Mouse (Mus musculus): Measurements from ENCODE around the gene Tmem94. TPM values are rescaled to one million over a fixed set of nuclear protein-coding genes. Genes with fewer than 3 reads are reported as not detected.
"Not testable (repeated sequence)": the region's sequence is repeated elsewhere in the genome, so short reads cannot be mapped to it uniquely, and the experiment has no call there.

Gene Tmem94
- polyA plus RNA-seq, 1 experiment, result 14.3 TPM

DNA sequence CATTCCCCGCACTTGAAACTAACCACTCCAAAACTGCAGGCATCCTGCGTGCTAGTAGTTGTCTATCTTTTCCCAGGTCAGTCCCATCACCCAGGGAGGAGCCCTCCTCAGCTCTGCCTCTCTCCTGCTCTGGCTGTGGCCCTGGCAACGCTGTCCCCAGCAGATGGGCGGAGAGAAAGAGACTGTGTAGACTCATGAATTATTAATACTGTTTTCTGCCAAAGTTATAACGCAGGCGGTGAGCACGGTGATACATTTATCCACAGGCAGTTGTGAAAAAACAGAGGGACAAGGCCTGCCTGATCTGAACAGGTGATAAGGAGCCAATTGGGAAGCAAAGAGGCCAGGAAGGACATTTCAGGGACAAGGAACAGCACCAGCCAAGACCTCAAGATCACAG is 12.6 kb upstream of the Tmem94 start:
- no peaks in the 10 kb centered on the region for H3K36me3 ChIP-seq (ENCODE audit: control insufficient read depth, insufficient read depth)
- no peaks in the 10 kb centered on the region for H3K79me2 ChIP-seq (ENCODE audit: control insufficient read depth, insufficient read depth)
- no peak overlapping the region for H3K4me3 ChIP-seq (ENCODE audit: insufficient read depth, poor library complexity, severe bottlenecking)
- H3K27me3 ChIP-seq (ENCODE audit: control insufficient read depth, insufficient read depth, insufficient read length), result no peaks in the 10 kb centered on the region
- H3ac ChIP-seq (ENCODE audit: control insufficient read depth, insufficient read length, low read depth), result no peak overlapping the region
- H3K79me3 ChIP-seq (ENCODE audit: low read depth), result no peaks in the 10 kb centered on the region
- TF ChIP-seq MYOD1 (IDR thresholded peaks at IDR 0.05; ENCODE audit: control insufficient read depth, insufficient read length, low read depth), result no peak
- TF ChIP-seq FOSL1 (IDR thresholded peaks at IDR 0.05; ENCODE audit: insufficient read depth, low read length, poor library complexity, severe bottlenecking), result no peak
- TF ChIP-seq CTCF (IDR thresholded peaks at IDR 0.05; ENCODE audit: control insufficient read depth, insufficient read depth, insufficient read length), result no peak
- TF ChIP-seq MAX (IDR thresholded peaks at IDR 0.05), result no peak
- no peak for TF ChIP-seq MYOG (IDR thresholded peaks at IDR 0.05; ENCODE audit: control insufficient read depth, extremely low read depth, insufficient read length)
- no peak for TF ChIP-seq CEBPB (IDR thresholded peaks at IDR 0.05; ENCODE audit: low read depth)
- no peak for TF ChIP-seq USF1 (IDR thresholded peaks at IDR 0.05; ENCODE audit: low read depth)

DNA sequence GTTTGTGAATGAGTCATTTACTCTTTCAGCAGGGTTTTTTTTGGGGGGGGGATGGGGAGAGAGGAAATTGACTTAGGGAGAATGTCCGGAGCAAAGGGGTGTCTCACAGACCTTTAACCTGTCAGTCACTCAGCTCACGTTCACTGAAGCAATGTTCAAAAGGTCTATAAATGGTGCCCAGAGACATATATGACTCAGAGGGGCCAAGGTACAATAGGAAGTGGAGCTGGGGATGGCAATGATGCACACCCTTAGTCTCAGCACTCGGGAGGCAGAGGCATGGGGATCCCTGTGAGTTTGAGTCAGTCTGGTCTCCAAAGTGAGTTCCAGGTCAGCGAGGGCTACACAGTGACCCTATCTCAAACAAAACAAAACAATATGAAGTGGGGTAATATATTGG is 11.7 kb upstream of the Tmem94 start:
- Histone ChIP-seq H3K27me3 (ENCODE audit: control insufficient read depth, insufficient read depth, insufficient read length) (no peaks in the 10 kb centered on the region), H3K79me3 (ENCODE audit: low read depth) (no peaks in the 10 kb centered on the region), H3ac (ENCODE audit: control insufficient read depth, insufficient read length, low read depth) (no peak overlapping the region), H3K4me3 (ENCODE audit: insufficient read depth, poor library complexity, severe bottlenecking) (no peak overlapping the region), H3K79me2 (ENCODE audit: control insufficient read depth, insufficient read depth) (no peaks in the 10 kb centered on the region), H3K36me3 (ENCODE audit: control insufficient read depth, insufficient read depth) (no peaks in the 10 kb centered on the region)
- TF ChIP-seq FOSL1 (IDR thresholded peaks at IDR 0.05; ENCODE audit: insufficient read depth, low read length, poor library complexity, severe bottlenecking) (no peak), MAX (IDR thresholded peaks at IDR 0.05) (no peak), CEBPB (IDR thresholded peaks at IDR 0.05; ENCODE audit: low read depth) (no peak), USF1 (IDR thresholded peaks at IDR 0.05; ENCODE audit: low read depth) (no peak), MYOG (IDR thresholded peaks at IDR 0.05; ENCODE audit: control insufficient read depth, extremely low read depth, insufficient read length) (no peak), MYOD1 (IDR thresholded peaks at IDR 0.05; ENCODE audit: control insufficient read depth, insufficient read length, low read depth) (no peak), CTCF (IDR thresholded peaks at IDR 0.05; ENCODE audit: control insufficient read depth, insufficient read depth, insufficient read length) (no peak)

DNA sequence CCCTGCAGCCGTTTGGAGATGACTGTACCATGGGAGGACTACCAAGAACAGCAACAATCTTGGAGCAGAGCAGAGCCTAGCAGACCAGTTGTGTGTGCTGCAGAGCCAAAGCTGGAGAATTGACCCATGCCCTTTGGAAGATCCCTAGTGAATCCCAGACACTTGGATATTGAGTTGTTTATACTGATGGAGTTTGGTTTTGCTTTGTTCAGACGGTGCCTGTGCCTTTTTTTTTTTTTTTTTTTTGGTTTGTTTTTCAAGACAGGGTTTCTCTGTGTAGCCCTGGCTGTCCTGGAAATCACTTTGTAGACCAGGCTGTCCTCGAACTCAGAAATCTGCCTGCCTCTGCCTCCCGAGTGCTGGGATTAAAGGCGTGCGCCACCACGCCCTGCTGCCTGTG is 3.1 kb upstream of the Tmem94 start:
- H3K79me2 ChIP-seq (ENCODE audit: control insufficient read depth, insufficient read depth), result peaks cover 17% of the 10 kb centered on the region
- not testable (repeated sequence) for H3K79me3 ChIP-seq (ENCODE audit: low read depth); H3K36me3 ChIP-seq (ENCODE audit: control insufficient read depth, insufficient read depth); H3K27me3 ChIP-seq (ENCODE audit: control insufficient read depth, insufficient read depth, insufficient read length); H3ac ChIP-seq (ENCODE audit: control insufficient read depth, insufficient read length, low read depth); H3K4me3 ChIP-seq (ENCODE audit: insufficient read depth, poor library complexity, severe bottlenecking)

DNA sequence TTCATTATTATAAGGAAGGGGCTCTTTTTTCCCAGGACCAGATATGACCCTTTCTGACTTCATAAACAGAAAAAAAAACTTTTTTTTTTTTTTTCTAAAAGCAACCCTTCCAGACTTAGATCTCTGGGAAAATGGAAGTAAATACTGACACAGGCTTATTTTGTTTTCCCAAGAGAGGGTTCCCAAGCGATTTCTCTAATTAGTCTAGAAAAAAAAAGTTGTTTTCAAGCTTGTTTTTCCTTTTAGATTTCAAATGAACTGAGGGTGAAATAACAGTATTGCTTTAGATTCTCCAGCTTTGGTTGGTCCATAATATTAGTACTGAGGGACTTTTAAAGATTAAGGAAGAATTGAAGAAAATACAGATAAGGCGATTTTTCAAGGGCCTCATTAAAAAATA is 535 bp upstream of the Tmem94 start:
- Histone ChIP-seq H3K27me3 (ENCODE audit: control insufficient read depth, insufficient read depth, insufficient read length) (no peaks in the 10 kb centered on the region), H3K79me3 (ENCODE audit: low read depth) (no peaks in the 10 kb centered on the region), H3ac (ENCODE audit: control insufficient read depth, insufficient read length, low read depth) (no peak overlapping the region), H3K4me3 (ENCODE audit: insufficient read depth, poor library complexity, severe bottlenecking) (no peak overlapping the region), H3K36me3 (ENCODE audit: control insufficient read depth, insufficient read depth) (no peaks in the 10 kb centered on the region), H3K79me2 (ENCODE audit: control insufficient read depth, insufficient read depth) (peaks cover 26% of the 10 kb centered on the region)
- TF ChIP-seq MYOG (IDR thresholded peaks at IDR 0.05; ENCODE audit: control insufficient read depth, extremely low read depth, insufficient read length) (no peak), CTCF (IDR thresholded peaks at IDR 0.05; ENCODE audit: control insufficient read depth, insufficient read depth, insufficient read length) (no peak), MAX (IDR thresholded peaks at IDR 0.05) (no peak), MYOD1 (IDR thresholded peaks at IDR 0.05; ENCODE audit: control insufficient read depth, insufficient read length, low read depth) (no peak), USF1 (IDR thresholded peaks at IDR 0.05; ENCODE audit: low read depth) (no peak), FOSL1 (IDR thresholded peaks at IDR 0.05; ENCODE audit: insufficient read depth, low read length, poor library complexity, severe bottlenecking) (no peak), CEBPB (IDR thresholded peaks at IDR 0.05; ENCODE audit: low read depth) (no peak)

DNA sequence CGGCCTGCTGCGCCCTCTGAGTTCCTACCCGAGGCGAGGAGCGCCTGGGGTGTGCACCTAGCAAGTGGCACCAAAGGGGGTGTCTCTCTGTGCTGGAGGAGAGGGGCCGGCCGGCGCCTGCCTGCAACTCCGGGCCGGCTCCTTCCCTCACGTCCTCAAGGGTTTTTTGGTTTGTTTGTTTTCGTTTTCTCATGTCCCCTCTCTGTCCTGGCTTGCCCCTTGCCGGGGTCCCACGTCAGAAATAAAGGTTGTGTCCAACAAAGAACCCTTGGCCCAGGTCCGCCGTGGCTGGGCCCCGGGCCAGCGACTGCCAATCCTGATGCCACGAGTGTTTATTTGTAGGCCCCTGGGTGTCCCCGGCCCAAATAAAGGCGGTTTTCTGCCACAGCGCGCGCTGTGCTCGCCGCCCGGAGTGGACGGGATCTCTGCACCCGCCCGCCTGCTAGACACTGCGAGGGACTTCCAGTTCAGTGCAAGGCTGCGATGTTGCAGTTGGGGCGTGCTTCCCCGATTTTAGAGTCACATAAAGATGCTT is 441 bp downstream of the Tmem94 start:
- Histone ChIP-seq H3K36me3 (ENCODE audit: control insufficient read depth, insufficient read depth) (no peaks in the 10 kb centered on the region), H3ac (ENCODE audit: control insufficient read depth, insufficient read length, low read depth) (peak overlapping the region; percentile 35), H3K27me3 (ENCODE audit: control insufficient read depth, insufficient read depth, insufficient read length) (no peaks in the 10 kb centered on the region), H3K79me2 (ENCODE audit: control insufficient read depth, insufficient read depth) (peaks cover 26% of the 10 kb centered on the region), H3K79me3 (ENCODE audit: low read depth) (no peaks in the 10 kb centered on the region), H3K4me3 (ENCODE audit: insufficient read depth, poor library complexity, severe bottlenecking) (peak overlapping the region; percentile 74)
- TF ChIP-seq FOSL1 (IDR thresholded peaks at IDR 0.05; ENCODE audit: insufficient read depth, low read length, poor library complexity, severe bottlenecking) (no peak), MYOD1 (IDR thresholded peaks at IDR 0.05; ENCODE audit: control insufficient read depth, insufficient read length, low read depth) (no peak), CTCF (IDR thresholded peaks at IDR 0.05; ENCODE audit: control insufficient read depth, insufficient read depth, insufficient read length) (no peak), CEBPB (IDR thresholded peaks at IDR 0.05; ENCODE audit: low read depth) (no peak), MYOG (IDR thresholded peaks at IDR 0.05; ENCODE audit: control insufficient read depth, extremely low read depth, insufficient read length) (no peak), MAX (IDR thresholded peaks at IDR 0.05) (no peak), USF1 (IDR thresholded peaks at IDR 0.05; ENCODE audit: low read depth) (no peak)

DNA sequence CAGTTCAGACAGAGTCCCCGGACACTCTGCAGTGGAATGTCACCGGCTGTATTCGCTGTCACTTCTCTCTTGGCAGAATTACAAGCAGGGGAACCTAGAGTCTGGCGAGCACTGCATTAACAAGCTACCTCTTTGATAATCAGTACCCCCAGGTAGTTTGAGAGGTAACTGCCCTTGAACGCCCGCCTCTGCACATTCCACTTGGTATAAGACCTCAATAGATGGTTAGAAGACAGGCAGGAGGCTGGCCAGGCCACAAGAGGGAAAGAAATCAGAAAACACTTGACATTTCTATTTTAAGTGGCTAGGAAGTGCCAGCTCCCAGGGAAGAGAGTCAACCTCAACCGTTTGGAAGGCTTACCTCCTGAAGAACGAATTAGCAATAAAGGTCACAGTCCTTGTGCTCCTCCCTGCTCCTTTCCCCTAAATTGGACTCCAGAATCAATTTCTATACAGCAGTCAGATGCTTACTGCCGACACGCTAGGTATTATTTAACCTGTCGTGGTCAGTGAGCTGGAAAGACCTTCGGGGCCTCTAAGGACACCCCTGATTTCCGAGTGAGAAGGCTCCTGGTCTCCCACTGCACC is 1.2 kb downstream of the Tmem94 start:
- H3K27me3 ChIP-seq (ENCODE audit: control insufficient read depth, insufficient read depth, insufficient read length), result no peaks in the 10 kb centered on the region
- peaks cover 2% of the 10 kb centered on the region for H3K79me3 ChIP-seq (ENCODE audit: low read depth)
- peak overlapping the region; percentile 74 for H3K4me3 ChIP-seq (ENCODE audit: insufficient read depth, poor library complexity, severe bottlenecking)
- TF ChIP-seq USF1 (IDR thresholded peaks at IDR 0.05; ENCODE audit: low read depth) (no peak), CEBPB (IDR thresholded peaks at IDR 0.05; ENCODE audit: low read depth) (no peak), MYOD1 (IDR thresholded peaks at IDR 0.05; ENCODE audit: control insufficient read depth, insufficient read length, low read depth) (no peak), FOSL1 (IDR thresholded peaks at IDR 0.05; ENCODE audit: insufficient read depth, low read length, poor library complexity, severe bottlenecking) (no peak), CTCF (IDR thresholded peaks at IDR 0.05; ENCODE audit: control insufficient read depth, insufficient read depth, insufficient read length) (no peak)
- peak overlapping the region; percentile 29 for H3ac ChIP-seq (ENCODE audit: control insufficient read depth, insufficient read length, low read depth)
- no peaks in the 10 kb centered on the region for H3K36me3 ChIP-seq (ENCODE audit: control insufficient read depth, insufficient read depth)
- H3K79me2 ChIP-seq (ENCODE audit: control insufficient read depth, insufficient read depth), result peaks cover 26% of the 10 kb centered on the region
